Mouse (Mus musculus) spleen, postnatal 4 days (tissue): ENCODE data around the gene Ppfia4.
A peak's percentile ranks its signal among the peaks of the same experiment; 100 is the strongest.

Experiments
- DNase-seq, 2 experiments: peaks; one replicate each; pipeline ENCODE4 v3.0.0; 2022; ENCODE audit warnings: low spot score in 2 of 2

Gene Ppfia4

GRCm38 (mm10) chr1:134332770-134333271 lies at the start of gene Ppfia4:
TSS of gene Ppfia4 (minus strand) at chr1:134332928.
- DNase-seq = no peak

- no peak for DNase-seq
Measured at GRCm38 (mm10) chr1:134381795-134382625, 49.3 kb upstream of the Ppfia4 start.

DNA sequence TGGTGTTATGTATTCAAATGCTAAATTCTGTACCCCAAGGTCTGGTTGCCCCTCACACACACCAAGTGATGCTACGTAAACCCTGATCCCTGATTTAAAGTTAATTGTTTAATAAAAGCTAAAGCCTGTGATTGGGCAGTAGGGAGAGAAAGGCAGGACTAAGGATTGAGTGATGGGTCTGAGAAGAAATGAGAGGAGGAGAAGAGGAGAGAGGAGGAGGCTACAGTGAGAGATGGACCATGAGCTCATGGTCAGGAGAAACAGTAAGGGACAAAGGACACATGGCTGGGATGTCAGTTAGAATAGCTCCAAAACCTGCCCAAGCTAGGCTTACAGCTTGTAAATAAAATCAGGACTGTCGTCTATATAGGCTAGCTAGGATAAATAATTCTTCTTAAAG lies 48.3 kb upstream of the Ppfia4 start:
- no peak for DNase-seq

DNA sequence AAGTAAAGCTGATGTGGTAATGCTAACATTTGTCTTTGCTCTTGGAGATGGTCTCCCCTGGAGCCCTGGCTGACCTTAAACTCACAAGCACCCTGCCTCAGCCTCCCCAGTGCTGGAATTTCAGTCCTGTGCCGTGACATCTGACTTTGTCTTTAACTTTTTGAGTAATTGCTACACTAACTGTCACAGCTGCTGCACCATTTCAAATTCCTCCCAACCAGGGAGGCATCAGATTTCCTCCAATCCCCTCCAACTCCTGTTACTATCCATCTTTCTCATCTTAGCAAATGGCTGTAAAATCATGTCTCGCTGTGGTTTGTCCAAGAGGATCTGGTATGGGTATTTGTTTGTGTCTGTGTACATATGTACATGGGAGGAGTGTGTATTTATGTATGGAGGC lies 41.4 kb upstream of the Ppfia4 start:
- DNase-seq = no peak

DNA sequence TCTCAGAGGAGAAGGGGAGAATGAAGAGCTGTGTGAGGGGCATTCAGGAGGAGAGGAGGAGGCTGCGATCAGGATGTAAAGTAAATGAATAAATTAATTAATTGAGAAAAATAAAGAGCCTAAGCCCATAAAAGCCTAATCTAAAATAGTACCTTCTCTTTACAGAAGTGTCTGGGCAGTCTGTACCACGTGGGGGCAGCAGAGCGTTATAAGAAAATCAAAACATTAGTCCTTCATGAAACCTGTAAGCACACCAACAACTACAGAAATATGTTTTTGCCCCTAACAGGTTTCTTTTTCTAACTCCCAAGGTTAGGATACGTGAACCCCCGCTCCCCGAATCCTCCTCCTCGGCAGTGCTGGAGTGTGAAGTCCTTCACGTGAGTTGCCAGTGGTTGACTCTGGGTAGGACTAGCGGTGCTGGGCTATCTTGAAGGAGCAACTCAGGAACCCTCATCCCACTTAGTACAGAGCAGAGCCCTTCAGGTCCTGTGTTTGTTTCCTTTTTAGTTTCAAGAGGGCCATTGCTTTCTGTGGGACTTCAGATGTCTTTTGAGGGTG lies 36.1 kb upstream of the Ppfia4 start:
- peak; percentile 58 to 76 for DNase-seq

DNA sequence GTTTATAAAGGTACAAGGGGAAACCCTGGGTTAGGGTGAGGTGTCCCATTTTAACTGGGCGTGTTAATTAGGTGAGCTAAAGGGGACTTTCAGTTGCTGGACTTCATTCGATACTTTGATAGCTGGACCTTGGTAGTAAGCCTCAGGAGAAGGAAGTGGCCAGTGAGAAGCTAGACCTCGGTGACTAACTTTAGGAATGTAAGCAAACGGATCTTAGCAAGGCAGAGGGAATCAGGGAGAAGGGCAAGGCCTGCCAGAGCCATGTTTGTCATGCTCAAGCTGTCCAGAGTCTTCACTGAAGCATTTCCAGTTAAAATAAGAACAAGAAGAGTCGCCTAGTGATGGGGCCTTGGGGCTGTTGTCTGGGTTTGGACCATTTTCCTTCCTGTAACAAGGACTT lies 32.8 kb upstream of the Ppfia4 start:
- DNase-seq = no peak

GRCm38 (mm10) chr1:134363194-134363593 lies 30.5 kb upstream of the Ppfia4 start:
- DNase-seq = no peak

DNA sequence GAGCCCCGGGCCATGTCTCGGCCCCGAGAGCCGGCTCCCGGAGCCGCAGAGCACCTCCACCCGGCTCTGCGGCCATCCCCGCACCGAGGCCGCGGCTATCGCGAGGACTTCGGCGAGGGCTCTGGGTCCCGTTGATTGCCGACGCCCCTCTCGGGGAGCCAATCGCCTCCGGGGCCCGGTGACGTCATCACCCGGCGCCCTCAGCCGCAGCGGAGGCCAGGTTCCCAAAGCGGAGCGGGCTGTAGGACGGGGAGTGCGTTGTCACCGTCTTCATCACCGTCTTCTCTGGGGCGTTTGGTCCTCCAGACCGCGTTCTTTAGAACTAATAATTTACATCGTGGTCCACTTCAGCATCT lies 29.1 kb upstream of the Ppfia4 start, which contains the start of gene Tmem183a:
Gene Tmem183a (minus strand): TSS at position 123 of the 356 bp plus-strand sequence.
- DNase-seq = peak; percentile 97 to 98

DNA sequence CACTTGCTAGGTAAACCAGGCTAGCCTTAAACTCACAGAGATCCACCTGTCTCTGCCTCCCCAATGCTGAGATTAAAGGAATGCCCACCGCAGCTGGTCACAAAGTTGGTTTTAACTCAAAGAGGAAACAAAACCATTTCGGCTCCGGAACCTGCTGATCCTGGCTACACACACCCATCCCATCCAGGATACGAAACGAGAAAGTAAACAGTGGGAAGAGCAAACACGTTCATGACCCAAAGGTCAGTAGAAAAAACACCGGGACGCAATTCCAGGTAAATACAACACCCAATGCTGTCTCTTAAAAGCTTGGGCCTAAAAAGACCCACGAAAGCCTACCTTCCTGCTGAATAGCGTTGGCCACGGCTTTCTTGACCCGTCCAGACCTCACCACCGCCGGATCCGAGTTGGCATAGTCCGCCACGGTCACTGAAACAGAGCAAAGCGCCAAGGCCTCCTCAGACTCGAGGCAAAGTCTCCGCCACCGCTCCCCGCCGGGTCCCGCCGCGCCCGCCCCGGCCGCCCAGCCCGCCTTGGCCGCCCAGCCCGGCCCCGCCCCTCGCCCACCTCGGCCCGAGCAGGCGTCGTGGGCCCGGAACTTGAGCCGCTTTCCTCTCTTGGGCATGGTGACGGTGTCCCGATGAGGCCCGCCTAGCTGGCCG lies 28.6 kb upstream of the Ppfia4 start:
- no peak for DNase-seq

DNA sequence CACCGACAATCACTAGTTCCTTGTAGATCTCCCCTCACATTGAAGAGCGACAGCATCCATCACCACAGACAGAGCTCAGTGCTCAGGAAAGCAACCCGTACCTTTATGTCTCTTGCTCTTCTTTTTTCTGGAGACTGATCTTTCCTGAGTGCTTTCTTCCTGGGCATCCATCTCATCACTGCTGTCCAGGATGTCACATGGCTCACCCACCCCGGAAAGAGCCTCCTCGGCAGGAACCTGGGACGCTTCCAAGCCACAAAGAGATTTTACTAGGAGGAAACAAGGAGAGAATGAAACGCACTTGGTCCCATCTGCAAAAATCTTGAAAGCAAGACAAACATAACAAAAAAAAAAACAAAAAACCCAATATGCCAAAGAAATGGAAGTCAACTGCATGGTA lies 27.9 kb upstream of the Ppfia4 start:
- DNase-seq = no peak

DNA sequence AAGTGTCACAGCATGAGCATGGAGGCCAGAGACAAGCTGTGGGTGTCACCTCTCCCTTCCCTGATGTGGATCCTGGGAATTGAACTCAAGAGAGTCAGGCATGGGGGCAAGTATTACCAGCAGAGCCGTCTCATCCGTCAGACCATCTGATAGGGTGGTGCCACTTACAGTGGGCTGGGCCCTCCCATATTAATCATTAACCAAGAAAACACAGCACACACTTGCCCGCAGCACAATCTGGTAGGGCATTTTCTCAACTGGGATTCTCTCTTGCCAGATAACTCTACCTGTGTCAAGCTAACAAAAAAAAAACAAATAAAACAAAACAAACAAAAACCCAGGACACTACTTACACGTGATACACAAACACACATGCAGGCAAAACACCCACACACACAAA lies 24.7 kb upstream of the Ppfia4 start:
- DNase-seq = no peak

GRCm38 (mm10) chr1:134353326-134353725 lies 20.6 kb upstream of the Ppfia4 start:
- DNase-seq = no peak

DNA sequence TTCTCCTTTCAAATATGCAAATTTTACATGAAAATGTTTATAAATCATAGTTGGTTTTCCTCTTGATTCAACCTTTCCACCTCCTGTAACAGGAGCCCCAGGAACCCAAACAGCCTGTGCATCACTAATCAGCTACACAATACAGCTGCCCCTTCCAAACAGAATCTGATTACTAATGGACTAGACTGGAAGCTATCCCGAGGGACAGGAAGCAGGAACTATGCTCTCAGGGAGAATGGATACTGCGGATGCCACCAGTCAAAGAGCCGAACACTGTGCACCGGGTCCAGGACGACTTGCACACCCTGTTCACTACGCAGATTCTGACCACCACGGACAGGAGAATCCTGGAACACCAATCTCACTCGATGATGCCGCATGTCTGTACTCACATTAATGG lies 15.1 kb upstream of the Ppfia4 start:
- DNase-seq = no peak

DNA sequence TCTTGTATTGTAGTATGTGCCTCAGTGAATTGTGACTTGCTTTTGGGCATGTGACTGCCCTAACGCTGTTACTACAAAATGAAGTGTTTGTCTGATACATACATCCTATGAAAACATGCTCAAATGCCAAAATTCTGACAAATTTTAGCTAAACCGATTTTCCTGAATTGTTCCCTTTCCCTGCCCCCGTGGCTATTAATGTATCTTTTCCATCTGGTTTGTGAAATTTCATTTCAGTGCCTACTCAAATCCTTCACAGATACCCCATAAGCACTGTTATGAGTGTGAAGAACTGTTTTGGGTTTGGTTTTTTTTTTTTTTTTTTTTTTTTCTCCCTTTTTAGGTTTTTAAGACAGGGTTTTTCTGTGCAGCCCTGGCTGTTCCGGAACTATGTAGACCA lies 12.3 kb upstream of the Ppfia4 start:
- no peak for DNase-seq

DNA sequence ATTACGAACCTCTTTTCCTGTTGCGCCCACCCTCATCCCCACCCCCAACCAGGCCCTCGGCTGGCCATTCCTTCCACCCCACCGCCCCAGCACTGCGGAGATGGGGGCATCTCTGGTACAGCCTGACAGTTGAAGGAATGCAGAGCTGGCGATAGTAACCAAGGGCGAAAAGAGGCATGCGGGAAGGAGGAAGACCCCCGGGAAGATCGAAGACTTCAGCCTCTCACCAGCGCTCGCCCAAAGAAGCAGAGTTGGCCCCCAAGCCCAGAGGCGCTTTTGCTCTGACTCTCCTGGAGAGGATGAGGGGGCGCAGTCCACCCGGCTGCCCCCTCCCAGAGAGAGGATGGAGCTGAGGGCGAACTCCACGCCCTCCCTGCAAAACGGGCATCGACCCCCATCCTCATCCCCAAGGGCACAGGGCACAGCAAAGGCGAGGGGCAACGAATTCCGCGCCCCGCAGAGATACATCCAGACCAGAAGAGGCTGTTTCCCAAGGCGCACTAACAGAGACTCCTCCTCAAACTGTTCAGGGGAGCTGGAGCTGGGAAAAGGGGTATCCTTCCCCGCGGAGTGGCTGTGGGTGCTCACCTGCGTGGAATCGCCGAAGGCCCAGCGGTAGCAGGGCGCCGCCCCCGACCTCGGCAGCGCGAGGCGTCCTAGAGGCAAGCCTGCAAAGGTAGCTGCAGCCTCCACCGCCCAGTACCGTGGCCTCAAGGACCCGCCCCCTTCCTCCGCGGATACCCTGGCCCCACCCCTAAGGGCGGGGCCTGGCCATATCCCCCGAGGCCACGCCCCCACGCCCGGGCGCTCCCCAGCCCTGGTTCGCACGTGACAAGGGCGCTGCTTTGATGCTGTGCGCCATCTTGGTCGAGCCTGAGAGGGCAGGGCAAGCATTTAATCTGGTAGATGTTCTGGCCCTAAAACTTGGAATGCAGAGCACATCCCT lies 11.6 kb upstream of the Ppfia4 start:
- DNase-seq = peak; percentile 84 to 92

GRCm38 (mm10) chr1:134343567-134343966 lies 10.8 kb upstream of the Ppfia4 start:
- DNase-seq = peak in 1 of 2 experiments; percentile 50

DNA sequence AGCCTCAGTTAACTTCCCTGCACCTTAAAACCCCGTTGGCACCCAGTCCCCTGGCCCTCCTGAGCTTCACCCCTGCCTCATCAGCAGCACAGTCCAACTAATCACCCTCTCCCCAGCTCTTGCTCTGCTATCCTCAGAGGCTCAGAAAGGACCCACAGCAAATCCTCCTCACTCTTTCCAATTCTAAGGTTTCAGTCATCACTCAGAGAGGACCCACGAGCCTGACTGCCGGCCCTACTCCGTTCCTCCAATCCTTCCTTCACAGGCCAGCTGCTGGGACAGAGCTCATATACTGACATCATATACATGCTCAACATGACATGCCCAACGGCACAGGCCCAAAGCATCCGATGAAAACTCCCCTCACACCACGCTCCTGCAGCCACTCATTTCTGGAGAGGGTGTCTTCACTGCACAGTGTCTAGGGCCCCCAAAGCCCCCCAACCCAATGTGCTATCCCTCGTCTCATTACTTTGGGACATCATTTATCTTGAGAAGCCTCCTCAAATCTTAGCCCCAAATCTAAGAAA lies 10.1 kb upstream of the Ppfia4 start:
- peak in 1 of 2 experiments; percentile 56 for DNase-seq

DNA sequence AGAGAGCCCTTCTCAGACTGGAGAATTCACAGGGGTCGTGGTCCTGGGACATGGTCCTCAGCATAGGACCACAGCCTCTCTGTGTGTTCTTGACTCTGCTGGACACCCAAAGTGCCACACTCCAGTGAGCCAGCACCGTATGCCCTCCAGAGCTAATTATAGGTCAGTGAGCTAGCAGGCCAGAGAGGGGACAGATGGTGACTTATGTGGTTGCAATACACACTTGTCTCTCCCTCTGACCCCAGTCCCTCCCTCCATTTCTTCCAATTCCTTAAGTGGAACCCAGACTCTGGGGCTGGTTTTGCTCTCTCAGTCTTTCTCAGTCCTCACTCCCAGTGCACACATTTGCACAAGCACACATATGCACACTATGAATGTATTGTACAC lies 9.5 kb upstream of the Ppfia4 start:
- DNase-seq = peak in 1 of 2 experiments; percentile 53

DNA sequence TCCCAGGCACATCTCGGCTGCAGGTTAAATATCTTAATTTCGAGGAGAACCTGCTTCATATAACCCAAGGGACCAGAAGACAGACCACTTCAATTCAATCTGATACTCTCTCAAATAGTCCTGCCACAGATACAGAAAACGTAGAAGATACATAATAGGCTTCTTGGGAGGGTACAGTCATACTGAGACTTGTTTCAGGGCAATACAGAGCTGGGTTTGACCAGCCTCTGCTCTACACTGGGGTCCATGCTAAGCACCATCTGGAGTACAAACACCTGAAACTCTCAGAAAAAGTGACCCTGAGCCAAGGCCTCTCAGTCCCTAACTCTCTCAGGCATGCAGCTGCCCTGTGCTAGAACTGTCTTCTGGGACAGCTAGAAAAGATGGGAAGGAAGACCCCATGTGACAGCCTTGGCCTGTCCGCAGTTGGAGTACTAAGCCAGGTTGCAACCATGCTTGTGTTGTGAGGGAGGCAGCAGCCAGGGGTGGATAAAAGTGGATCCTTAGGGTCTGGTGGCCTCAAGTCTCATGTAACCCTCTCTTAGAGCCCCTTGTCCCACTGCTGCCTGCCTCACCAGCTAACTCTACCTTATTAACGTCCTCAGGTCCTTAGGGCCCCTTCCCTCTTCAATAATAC lies 9.0 kb upstream of the Ppfia4 start:
- peak in 1 of 2 experiments; percentile 55 for DNase-seq

- DNase-seq = no peak
Measured at GRCm38 (mm10) chr1:134339757-134340619, 7.3 kb upstream of the Ppfia4 start.
